Mouse (Mus musculus): ENCODE results near the gene Gm11639. TPM values are rescaled to one million over a fixed set of nuclear protein-coding genes. Genes with fewer than 3 reads are reported as not detected.
A peak's percentile ranks its signal among the peaks of the same experiment; 100 is the strongest.

Gene Gm11639
- total and polyA plus RNA-seq, 2 experiments from 2014 or later: under 0.01 to 0.33 TPM

- ATAC-seq (ENCODE audit: low FRiP score): no peak
- WGBS: 81% methylated on average over 3 of the region's 3 CpGs
- no peak for TF ChIP-seq CTCF (IDR thresholded peaks at IDR 0.05)
Measured at GRCm38 (mm10) chr11:105149353-105149752, 463.8 kb downstream of the Gm11639 start.

GRCm38 (mm10) chr11:105149766-105150165, 464.3 kb downstream of the Gm11639 start:
- H3K36me3 ChIP-seq (ENCODE audit: insufficient read depth, low read length): no peaks in the 10 kb centered on the region
- no peak overlapping the region for H3K4me2 ChIP-seq (ENCODE audit: low read depth, low read length, poor library complexity, severe bottlenecking)
- no peak overlapping the region for H3K27ac ChIP-seq (ENCODE audit: low read depth, low read length)
- no peaks in the 10 kb centered on the region; the same call in 1 of the 2 replicates for H3K4me1 ChIP-seq (ENCODE audit: insufficient read depth, low read length)
- H3K9me3 ChIP-seq (ENCODE audit: low read length): no peaks in the 10 kb centered on the region
- TF ChIP-seq CTCF (IDR thresholded peaks at IDR 0.05): no peak
- ATAC-seq (ENCODE audit: low FRiP score): no peak
- H3K4me3 ChIP-seq (ENCODE audit: low read depth, low read length): no peak overlapping the region
- WGBS: 100% methylated on average over 1 of the region's 1 CpGs
- H3K27me3 ChIP-seq (ENCODE audit: insufficient read depth, low read length): no peaks in the 10 kb centered on the region
- no peak overlapping the region for H3K9ac ChIP-seq (replicated peaks; ENCODE audit: low read length, poor library complexity, severe bottlenecking)
- DNase-seq (ENCODE audit: low spot score): no peak

More at GRCm38 (mm10) chr11:105149353-105149752, 463.8 kb downstream of the Gm11639 start:
- Histone ChIP-seq H3K9ac (replicated peaks; ENCODE audit: low read length, poor library complexity, severe bottlenecking) (no peak overlapping the region), H3K9me3 (ENCODE audit: low read length) (no peaks in the 10 kb centered on the region), H3K36me3 (ENCODE audit: insufficient read depth, low read length) (no peaks in the 10 kb centered on the region), H3K4me1 (ENCODE audit: insufficient read depth, low read length) (no peaks in the 10 kb centered on the region; the same call in 1 of the 2 replicates), H3K27me3 (ENCODE audit: insufficient read depth, low read length) (no peaks in the 10 kb centered on the region), H3K4me3 (ENCODE audit: low read depth, low read length) (no peak overlapping the region), H3K4me2 (ENCODE audit: low read depth, low read length, poor library complexity, severe bottlenecking) (no peak overlapping the region), H3K27ac (ENCODE audit: low read depth, low read length) (no peak overlapping the region)
- no peak for DNase-seq (ENCODE audit: low spot score)

- H3K4me2 ChIP-seq (ENCODE audit: low read depth, low read length, poor library complexity, severe bottlenecking): no peak overlapping the region
- ATAC-seq (ENCODE audit: low FRiP score) (no peak), DNase-seq (ENCODE audit: low spot score) (no peak)
- no peaks in the 10 kb centered on the region for H3K36me3 ChIP-seq (ENCODE audit: insufficient read depth, low read length)
- no peak overlapping the region for H3K9ac ChIP-seq (replicated peaks; ENCODE audit: low read length, poor library complexity, severe bottlenecking)
- TF ChIP-seq CTCF (IDR thresholded peaks at IDR 0.05): no peak
- H3K4me3 ChIP-seq (ENCODE audit: low read depth, low read length): no peak overlapping the region
- 53% methylated on average over 4 of the region's 4 CpGs for WGBS
- H3K9me3 ChIP-seq (ENCODE audit: low read length): no peaks in the 10 kb centered on the region
- no peak overlapping the region for H3K27ac ChIP-seq (ENCODE audit: low read depth, low read length)
- no peaks in the 10 kb centered on the region for H3K27me3 ChIP-seq (ENCODE audit: insufficient read depth, low read length)
- no peaks in the 10 kb centered on the region; the same call in 1 of the 2 replicates for H3K4me1 ChIP-seq (ENCODE audit: insufficient read depth, low read length)
Measured at GRCm38 (mm10) chr11:105150691-105151090, 465.2 kb downstream of the Gm11639 start.

- 19% methylated on average over 18 of the region's 19 CpGs for WGBS
- ATAC-seq (ENCODE audit: low FRiP score) (no peak), DNase-seq (ENCODE audit: low spot score) (no peak)
- Histone ChIP-seq H3K4me3 (ENCODE audit: low read depth, low read length) (no peak overlapping the region), H3K4me1 (ENCODE audit: insufficient read depth, low read length) (no peaks in the 10 kb centered on the region; the same call in 1 of the 2 replicates), H3K4me2 (ENCODE audit: low read depth, low read length, poor library complexity, severe bottlenecking) (peak overlapping the region; percentile 20), H3K36me3 (ENCODE audit: insufficient read depth, low read length) (no peaks in the 10 kb centered on the region), H3K9ac (replicated peaks; ENCODE audit: low read length, poor library complexity, severe bottlenecking) (no peak overlapping the region; the same call in 1 of the 2 replicates), H3K9me3 (ENCODE audit: low read length) (no peaks in the 10 kb centered on the region), H3K27me3 (ENCODE audit: insufficient read depth, low read length) (no peaks in the 10 kb centered on the region), H3K27ac (ENCODE audit: low read depth, low read length) (no peak overlapping the region)
- no peak for TF ChIP-seq CTCF (IDR thresholded peaks at IDR 0.05)
Measured at GRCm38 (mm10) chr11:105151226-105152016, 465.9 kb downstream of the Gm11639 start.

GRCm38 (mm10) chr11:105152017-105152300, 466.5 kb downstream of the Gm11639 start:
- WGBS: 80% methylated on average over 1 of the region's 4 CpGs
- H3K4me1 ChIP-seq (ENCODE audit: insufficient read depth, low read length): no peaks in the 10 kb centered on the region; the same call in 1 of the 2 replicates
- H3K36me3 ChIP-seq (ENCODE audit: insufficient read depth, low read length): no peaks in the 10 kb centered on the region
- ATAC-seq (ENCODE audit: low FRiP score): no peak
- no peak for DNase-seq (ENCODE audit: low spot score)
- H3K9ac ChIP-seq (replicated peaks; ENCODE audit: low read length, poor library complexity, severe bottlenecking): no peak overlapping the region
- no peak overlapping the region for H3K27ac ChIP-seq (ENCODE audit: low read depth, low read length)
- no peaks in the 10 kb centered on the region for H3K9me3 ChIP-seq (ENCODE audit: low read length)
- no peak for TF ChIP-seq CTCF (IDR thresholded peaks at IDR 0.05)
- H3K4me3 ChIP-seq (ENCODE audit: low read depth, low read length): no peak overlapping the region
- H3K4me2 ChIP-seq (ENCODE audit: low read depth, low read length, poor library complexity, severe bottlenecking): peak overlapping the region; percentile 20; the same call in 1 of the 2 replicates
- no peaks in the 10 kb centered on the region for H3K27me3 ChIP-seq (ENCODE audit: insufficient read depth, low read length)

GRCm38 (mm10) chr11:105152357-105152899, 466.9 kb downstream of the Gm11639 start:
- no peaks in the 10 kb centered on the region; the same call in 1 of the 2 replicates for H3K4me1 ChIP-seq (ENCODE audit: insufficient read depth, low read length)
- H3K27ac ChIP-seq (ENCODE audit: low read depth, low read length): no peak overlapping the region
- no peak overlapping the region for H3K4me2 ChIP-seq (ENCODE audit: low read depth, low read length, poor library complexity, severe bottlenecking)
- H3K36me3 ChIP-seq (ENCODE audit: insufficient read depth, low read length): no peaks in the 10 kb centered on the region
- no peak for TF ChIP-seq CTCF (IDR thresholded peaks at IDR 0.05)
- H3K27me3 ChIP-seq (ENCODE audit: insufficient read depth, low read length): no peaks in the 10 kb centered on the region
- no peak overlapping the region for H3K4me3 ChIP-seq (ENCODE audit: low read depth, low read length)
- DNase-seq (ENCODE audit: low spot score) (no peak), ATAC-seq (ENCODE audit: low FRiP score) (no peak)
- 87% methylated on average over 11 of the region's 11 CpGs for WGBS
- H3K9me3 ChIP-seq (ENCODE audit: low read length): no peaks in the 10 kb centered on the region
- no peak overlapping the region for H3K9ac ChIP-seq (replicated peaks; ENCODE audit: low read length, poor library complexity, severe bottlenecking)
